Mouse (Mus musculus) left cerebral cortex, adult 2 months (tissue): Measurements from ENCODE around the gene Tesk1. TPM values are rescaled to one million over a fixed set of nuclear protein-coding genes. Genes with fewer than 3 reads are reported as not detected.

Experiments used
- DNase-seq, 2 experiments: peaks; one replicate each; pipeline ENCODE4 v3.0.0; 2021 to 2022; ENCODE audit warnings: low spot score in 2 of 2, mixed read lengths in 1 of 2; ENCODE audit errors: extremely low spot score in 1 of 2
- H3K27ac ChIP-seq: fragments of 200-600 bp; 2 replicates; pipeline ENCODE4 v1.8.1; 2022
- H3K4me3 ChIP-seq: fragments of 200-600 bp; 2 replicates; pipeline ENCODE4 v1.8.1; 2022
- CTCF ChIP-seq: fragments of 200-600 bp; IDR thresholded peaks from 2 replicates; pipeline ENCODE4 v1.8.1; 2022; ENCODE audit warnings: antibody characterized with exemption, mild to moderate bottlenecking, moderate library complexity
- intact Hi-C: fragments of 180-260 bp; cut with DNase I; formaldehyde crosslinking; loops from one replicate; pipeline ENCODE4 v1.15.1; 2025
- total RNA-seq, 2 experiments: library from RNA; stranded (reverse); gene quantifications; 2 replicates each; pipeline ENCODE4 v1.2.3; 2021

Gene Tesk1
- total RNA-seq, 2 experiments from 2014 or later, result 102 to 103 TPM

GRCm38 (mm10) chr4:43432832-43433231 is 8.9 kb upstream of the Tesk1 start:
- intact Hi-C loops, result no loop called here
- H3K27ac ChIP-seq, result no peak overlapping the region
- no peak for DNase-seq
- TF ChIP-seq CTCF, result no peak
- no peak overlapping the region for H3K4me3 ChIP-seq

DNA sequence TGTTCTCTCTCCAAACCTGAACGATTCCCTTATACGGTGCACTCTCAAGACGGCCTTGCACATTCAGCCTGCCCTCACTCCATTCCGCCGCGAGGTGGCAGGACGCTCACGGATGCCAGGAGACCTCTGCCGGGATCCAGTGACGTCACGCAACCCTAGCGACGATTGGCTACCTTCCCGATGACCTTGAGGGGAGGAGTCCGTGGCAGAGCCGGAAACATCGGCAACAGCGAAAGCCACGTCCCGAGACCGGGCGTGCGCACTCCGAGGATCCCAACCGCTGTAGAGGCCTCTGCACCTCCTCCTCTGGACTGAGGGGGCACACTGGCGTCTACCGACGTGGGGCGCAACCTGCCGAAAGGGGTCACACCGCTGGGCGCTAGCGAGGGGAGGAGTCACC is 305 bp downstream of the Tesk1 start:
- peak; percentile 85 for TF ChIP-seq CTCF
- peak overlapping the region; percentile 82 for H3K4me3 ChIP-seq
- intact Hi-C loops, result loop anchor here (1.0 to 5.0 kb wide), 6 partner anchors 36 to 270 kb away; partner anchors contain the start of genes Creb3, Gba2, Hint2 and Olfr71
- H3K27ac ChIP-seq, result peak overlapping the region; percentile 94
- peak; percentile 99 for DNase-seq

- peak; percentile 72 to 81 for DNase-seq
- peak overlapping the region; percentile 82 for H3K4me3 ChIP-seq
- H3K27ac ChIP-seq, result peak overlapping the region; percentile 94
- TF ChIP-seq CTCF, result no peak
- intact Hi-C loops, result loop anchor here (1.0 to 5.0 kb wide), 6 partner anchors 36 to 270 kb away; partner anchors contain the start of genes Creb3, Gba2, Hint2 and Olfr71
Observed at GRCm38 (mm10) chr4:43442456-43443361, 970 bp downstream of the Tesk1 start.

GRCm38 (mm10) chr4:43443511-43443910 is 1.8 kb downstream of the Tesk1 start:
- Histone ChIP-seq H3K4me3 (peak overlapping the region; percentile 82), H3K27ac (peak overlapping the region; percentile 51)
- DNase-seq, result no peak
- intact Hi-C loops, result loop anchor here (5.0 kb wide), 3 partner anchors 134 to 269 kb away; partner anchors contain the start of genes Gba2, Hint2, Olfr71 and Rgp1
- no peak for TF ChIP-seq CTCF

- Histone ChIP-seq H3K27ac (no peak overlapping the region), H3K4me3 (no peak overlapping the region)
- intact Hi-C loops, result no loop called here
- no peak for TF ChIP-seq CTCF
- DNase-seq, result no peak
Observed at GRCm38 (mm10) chr4:43447251-43447650, 5.5 kb downstream of the Tesk1 start.

DNA sequence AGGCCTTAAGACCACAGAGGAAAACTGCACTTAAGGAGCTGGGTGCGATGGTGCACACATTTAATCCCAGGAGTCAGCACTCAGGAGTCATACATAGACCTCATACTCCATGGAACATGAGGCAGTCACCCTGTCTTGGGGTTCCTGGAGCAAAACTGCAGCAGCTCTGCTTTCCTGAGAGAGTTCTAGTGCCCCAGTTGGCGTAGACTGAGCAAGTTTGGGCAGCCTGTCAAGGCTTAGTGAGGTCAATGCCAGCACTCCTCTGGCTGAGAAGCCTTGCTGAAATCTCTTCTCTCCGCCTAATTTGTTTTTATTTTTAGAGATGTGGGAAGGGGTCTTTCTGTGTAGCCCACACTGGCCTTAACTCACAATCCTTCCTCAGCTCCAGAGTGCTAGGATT is 6.8 kb downstream of the Tesk1 start:
- no peak for TF ChIP-seq CTCF
- no peak for DNase-seq
- Histone ChIP-seq H3K27ac (no peak overlapping the region), H3K4me3 (no peak overlapping the region)
- intact Hi-C loops, result no loop called here

DNA sequence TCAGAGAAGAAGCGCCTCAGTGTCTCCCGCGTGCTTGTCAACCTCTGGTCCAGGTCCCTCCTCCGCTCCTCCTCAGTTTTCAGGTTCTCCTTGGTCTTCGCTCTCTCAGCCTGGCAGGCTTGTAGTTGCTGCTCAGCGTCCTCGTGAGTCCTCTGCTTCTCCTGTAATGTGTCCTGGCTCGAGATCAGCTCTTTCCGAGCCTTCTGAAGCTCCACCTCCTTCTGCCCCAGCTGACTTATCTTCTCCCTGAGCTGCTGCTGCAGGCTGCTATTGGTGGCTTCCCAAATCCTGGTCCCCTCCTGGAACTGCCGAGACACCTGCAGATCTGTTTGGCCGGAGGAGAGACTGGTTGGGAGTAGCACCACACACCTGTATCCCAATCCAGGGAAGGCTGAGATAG is 10.6 kb downstream of the Tesk1 start:
- TF ChIP-seq CTCF, result no peak
- H3K4me3 ChIP-seq, result no peak overlapping the region
- DNase-seq, result no peak
- no peak overlapping the region for H3K27ac ChIP-seq
- intact Hi-C loops, result no loop called here

DNA sequence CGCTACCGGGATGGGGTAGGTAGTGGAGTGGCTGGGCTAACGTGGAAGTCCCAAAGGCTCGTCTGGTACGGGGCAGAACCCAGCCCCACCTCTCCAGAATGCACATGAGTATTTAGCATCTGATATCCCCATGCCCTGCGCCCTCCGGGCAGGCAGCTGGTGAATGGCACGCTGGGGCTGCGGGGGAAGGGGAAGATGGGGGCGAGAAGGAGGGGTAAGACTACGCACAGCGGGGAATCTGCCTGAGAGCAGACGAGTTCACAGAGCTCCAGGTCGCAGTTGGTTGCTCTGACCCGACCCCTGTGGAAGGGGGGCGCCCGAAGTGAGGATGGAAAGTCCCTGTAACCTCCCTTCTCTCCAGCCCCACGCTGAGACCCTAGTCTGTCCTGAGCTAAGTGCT is 11.7 kb downstream of the Tesk1 start:
- Histone ChIP-seq H3K27ac (no peak overlapping the region), H3K4me3 (no peak overlapping the region)
- TF ChIP-seq CTCF, result no peak
- no peak for DNase-seq
- intact Hi-C loops, result no loop called here

GRCm38 (mm10) chr4:43454041-43454836 is 12.5 kb downstream of the Tesk1 start, which contains the start of gene Cd72:
Gene Cd72 (minus strand): TSS chr4:43454628.
- H3K4me3 ChIP-seq, result no peak within 1 kb of the TSS
- peak; percentile 10; the same call in 1 of the 2 replicates for TF ChIP-seq CTCF
- no peak within 1 kb of the TSS for H3K27ac ChIP-seq
- no peak for DNase-seq
- intact Hi-C loops, result no loop called here

- Histone ChIP-seq H3K4me3 (no peak overlapping the region), H3K27ac (no peak overlapping the region)
- no peak for DNase-seq
- no peak for TF ChIP-seq CTCF
- intact Hi-C loops, result no loop called here
Observed at GRCm38 (mm10) chr4:43456470-43456869, 14.7 kb downstream of the Tesk1 start.

- no peak for DNase-seq
- TF ChIP-seq CTCF, result no peak
Observed at GRCm38 (mm10) chr4:43457124-43457523, 15.4 kb downstream of the Tesk1 start.

GRCm38 (mm10) chr4:43463102-43463501 is 21.4 kb downstream of the Tesk1 start:
- no peak for TF ChIP-seq CTCF
- Histone ChIP-seq H3K4me3 (no peak overlapping the region), H3K27ac (no peak overlapping the region)
- DNase-seq, result no peak
- intact Hi-C loops, result no loop called here

More at GRCm38 (mm10) chr4:43457124-43457523, 15.4 kb downstream of the Tesk1 start:
- Histone ChIP-seq H3K4me3 (no peak overlapping the region), H3K27ac (no peak overlapping the region)
- intact Hi-C loops, result no loop called here
